Mouse (Mus musculus): ENCODE measurements at regions not wholly inside any gene's neighbourhood (a gene's known extent, or its start where the extent isn't known, plus 50 kb on each side); places are given as distances from the start of the nearest gene placed in this dataset.

- TF ChIP-seq EP300 (IDR thresholded peaks at IDR 0.05; ENCODE audit: low read depth) (no peak), CTCF (IDR thresholded peaks at IDR 0.05; ENCODE audit: low read depth) (no peak)
These were observed 940.1 kb downstream of the Robo2 start for GRCm38 (mm10) chr16:73471547-73471946.

Measured in liver, embryonic 14.5 days (tissue).